Mouse (Mus musculus) megakaryocyte, embryonic 14.5 days (primary cell): ENCODE data around the gene Kremen1. TPM values are rescaled to one million over a fixed set of nuclear protein-coding genes. Genes with fewer than 3 reads are reported as not detected.

Experiments
- H3K27me3 ChIP-seq: replicated peaks from 2 replicates; pipeline ENCODE3; 2012; ENCODE audit warnings: inconsistent platforms
- H3K36me3 ChIP-seq: replicated peaks from 2 replicates; pipeline ENCODE3; 2012; ENCODE audit warnings: low read length, inconsistent platforms, mixed read lengths
- H3K4me1 ChIP-seq: 2 replicates; pipeline ENCODE4 v1.6.1; 2012; ENCODE audit warnings: inconsistent platforms
- H3K4me3 ChIP-seq: replicated peaks from 2 replicates; pipeline ENCODE3; 2012; ENCODE audit warnings: moderate library complexity, mild to moderate bottlenecking, inconsistent platforms
- H3K9me3 ChIP-seq: 2 replicates; pipeline ENCODE4 v1.6.1; 2012; ENCODE audit warnings: inconsistent platforms
- FLI1 ChIP-seq: IDR thresholded peaks from 2 replicates; pipeline ENCODE4 v1.6.1; 2012; ENCODE audit warnings: low read length, inconsistent platforms, mixed read lengths
- GATA1 ChIP-seq: IDR thresholded peaks from 3 replicates; pipeline ENCODE4 v1.6.1; 2012; ENCODE audit warnings: mixed read lengths, low read length, inconsistent platforms, borderline replicate concordance
- polyA plus RNA-seq: library from polyadenylated mRNA; stranded (reverse); fragments of >175 nt; gene quantifications from 2 replicates; pipeline ENCODE4 v1.2.3, GENCODE M21; 2012; ENCODE audit warnings: low replicate concordance; ENCODE audit not compliant: insufficient read depth

The Kremen1 gene
- polyA plus RNA-seq, 1 experiment, result 3.7 TPM

DNA sequence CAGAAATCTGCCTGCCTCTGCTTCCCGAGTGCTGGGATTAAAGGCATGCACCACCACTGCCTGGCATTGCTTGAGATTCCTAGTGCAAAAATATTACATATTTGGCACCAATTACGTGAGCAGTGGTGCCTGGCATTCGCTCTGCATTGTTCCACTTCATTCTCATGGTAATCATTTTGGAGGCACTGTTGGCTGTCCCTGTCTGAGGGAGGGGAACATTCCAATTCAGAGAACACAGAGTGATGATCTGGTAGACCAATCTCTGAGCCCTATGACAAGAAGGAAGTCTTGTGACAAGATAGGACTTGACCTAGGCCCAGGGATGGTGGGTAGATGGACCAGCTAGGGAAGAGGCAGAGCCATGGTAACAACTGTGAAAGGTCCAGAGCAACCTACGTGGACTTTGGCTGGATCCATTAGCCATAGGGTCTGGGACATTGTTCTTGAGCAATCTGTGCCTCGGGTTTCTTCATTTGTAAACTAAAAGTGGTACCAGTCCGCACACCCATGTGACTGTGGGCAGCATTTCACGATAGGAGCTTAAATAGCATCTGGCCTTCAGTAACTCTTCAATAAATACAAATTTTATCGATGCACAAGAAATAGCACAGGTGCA is 8.6 kb upstream of the Kremen1 start:
- H3K4me1 ChIP-seq, result peaks cover 15% of the 10 kb centered on the region
- peaks cover 30% of the 10 kb centered on the region for H3K27me3 ChIP-seq
- TF ChIP-seq FLI1, result no peak
- no peak for TF ChIP-seq GATA1
- no peaks in the 10 kb centered on the region for H3K36me3 ChIP-seq
- H3K4me3 ChIP-seq, result no peak overlapping the region
- peaks cover 3% of the 10 kb centered on the region; the same call in 1 of the 2 replicates for H3K9me3 ChIP-seq

- H3K4me1 ChIP-seq, result peaks cover 20% of the 10 kb centered on the region
These were observed 4.4 kb upstream of the Kremen1 start for GRCm38 (mm10) chr11:5265764-5266163.

GRCm38 (mm10) chr11:5263078-5263730 is 1.8 kb upstream of the Kremen1 start:
- peaks cover 29% of the 10 kb centered on the region for H3K4me1 ChIP-seq
- no peaks in the 10 kb centered on the region for H3K36me3 ChIP-seq
- peaks cover 40% of the 10 kb centered on the region for H3K27me3 ChIP-seq
- no peaks in the 10 kb centered on the region for H3K9me3 ChIP-seq
- TF ChIP-seq GATA1 (no peak), FLI1 (no peak)
- H3K4me3 ChIP-seq, result no peak overlapping the region

More at GRCm38 (mm10) chr11:5265764-5266163, 4.4 kb upstream of the Kremen1 start:
- TF ChIP-seq FLI1 (no peak), GATA1 (no peak)
- H3K36me3 ChIP-seq, result no peaks in the 10 kb centered on the region
- peaks cover 3% of the 10 kb centered on the region; the same call in 1 of the 2 replicates for H3K9me3 ChIP-seq
- peaks cover 33% of the 10 kb centered on the region for H3K27me3 ChIP-seq
- no peak overlapping the region for H3K4me3 ChIP-seq

DNA sequence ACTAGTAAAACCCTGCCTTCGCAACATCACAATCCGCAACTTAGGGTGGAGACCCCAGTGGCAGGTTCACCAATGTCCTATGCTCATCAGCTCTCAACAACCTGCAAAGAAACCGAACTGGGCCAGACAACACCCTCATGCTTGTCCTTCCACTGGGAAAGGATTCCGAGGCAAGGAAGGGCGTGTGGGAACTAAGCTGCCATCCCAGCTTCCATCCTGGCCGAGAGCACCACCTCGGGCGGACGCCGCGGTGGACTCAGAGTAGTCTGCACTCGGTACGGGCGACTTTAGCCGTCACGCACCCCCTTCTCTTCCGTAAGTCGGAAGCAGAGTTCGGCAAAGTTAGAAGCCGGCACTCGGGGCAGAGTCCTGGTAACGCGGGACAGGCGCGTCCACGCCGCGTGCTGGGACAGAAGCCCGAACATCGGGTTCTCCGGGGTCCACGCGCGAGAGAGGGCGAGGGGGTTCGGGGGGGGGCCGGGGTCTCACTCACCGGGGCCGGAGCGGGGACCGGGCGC is 357 bp downstream of the Kremen1 start:
- TF ChIP-seq GATA1 (no peak), FLI1 (no peak)
- no peaks in the 10 kb centered on the region for H3K9me3 ChIP-seq
- no peaks in the 10 kb centered on the region for H3K36me3 ChIP-seq
- H3K27me3 ChIP-seq, result peaks cover 32% of the 10 kb centered on the region
- peaks cover 39% of the 10 kb centered on the region for H3K4me1 ChIP-seq
- peak overlapping the region; percentile 97 for H3K4me3 ChIP-seq

GRCm38 (mm10) chr11:5259944-5260598 is 1.3 kb downstream of the Kremen1 start:
- no peak for TF ChIP-seq FLI1
- TF ChIP-seq GATA1, result no peak
- Histone ChIP-seq H3K4me3 (peak overlapping the region; percentile 58), H3K27me3 (peaks cover 28% of the 10 kb centered on the region), H3K9me3 (no peaks in the 10 kb centered on the region), H3K36me3 (no peaks in the 10 kb centered on the region), H3K4me1 (peaks cover 39% of the 10 kb centered on the region)

DNA sequence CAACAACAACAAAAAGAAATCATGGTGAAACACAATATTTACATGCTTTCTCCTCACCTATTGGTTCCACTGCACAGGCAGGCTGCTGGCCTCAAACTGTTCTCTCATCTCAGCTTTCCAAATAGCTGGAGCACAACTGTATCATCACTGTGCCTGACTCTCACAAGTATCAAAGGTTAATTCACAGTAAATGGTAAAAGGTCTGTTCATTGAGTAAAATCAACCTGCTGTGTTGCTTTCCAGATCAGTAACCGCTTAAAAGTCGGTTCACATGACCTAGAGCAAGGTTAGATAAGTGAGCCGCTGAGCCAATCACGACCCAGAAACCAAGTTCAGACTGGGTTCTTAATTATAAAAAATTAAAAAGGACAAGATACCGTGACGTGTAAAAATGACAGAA is 3.3 kb downstream of the Kremen1 start:
- no peak overlapping the region for H3K4me3 ChIP-seq
- H3K4me1 ChIP-seq, result peaks cover 30% of the 10 kb centered on the region
- TF ChIP-seq FLI1 (no peak), GATA1 (no peak)
- no peaks in the 10 kb centered on the region for H3K36me3 ChIP-seq
- H3K9me3 ChIP-seq, result no peaks in the 10 kb centered on the region
- H3K27me3 ChIP-seq, result peaks cover 19% of the 10 kb centered on the region

DNA sequence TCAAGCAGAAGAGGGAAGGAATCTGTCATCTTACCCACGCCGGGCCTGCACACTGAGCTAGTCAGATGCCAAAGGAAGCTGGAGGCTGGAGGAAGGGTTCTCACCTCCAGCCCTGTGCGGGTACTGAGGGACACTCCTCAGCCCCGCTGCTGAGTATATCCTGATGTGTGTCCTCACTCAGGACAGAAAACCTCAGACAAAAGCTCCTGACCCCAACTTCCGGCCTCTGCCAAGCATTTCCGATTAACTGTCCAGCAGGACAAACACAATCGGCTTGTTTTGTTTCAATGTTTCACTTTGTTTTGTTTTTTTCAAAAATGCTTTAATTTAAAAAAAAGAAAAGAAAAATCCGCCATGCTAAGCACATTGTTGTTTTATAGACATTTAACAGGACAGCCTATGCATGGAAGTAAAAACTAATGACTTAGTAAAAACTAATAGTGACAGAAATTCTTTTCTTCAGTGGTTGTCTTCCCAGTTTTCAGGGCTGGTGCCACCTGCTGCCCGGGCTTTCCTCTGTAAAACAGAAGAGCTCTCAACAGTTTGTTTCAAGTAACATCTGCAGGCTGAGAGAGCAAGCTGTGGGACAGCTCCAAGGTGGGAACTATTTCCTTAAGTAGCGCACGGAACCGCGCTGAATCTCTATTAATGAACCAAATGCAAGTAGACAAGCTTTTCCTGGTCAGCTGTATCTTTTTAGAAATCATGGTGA is 4.1 kb downstream of the Kremen1 start:
- Histone ChIP-seq H3K4me3 (peak overlapping the region; percentile 19), H3K27me3 (peaks cover 18% of the 10 kb centered on the region), H3K4me1 (peaks cover 29% of the 10 kb centered on the region), H3K36me3 (no peaks in the 10 kb centered on the region), H3K9me3 (no peaks in the 10 kb centered on the region)
- TF ChIP-seq GATA1 (no peak), FLI1 (no peak)

DNA sequence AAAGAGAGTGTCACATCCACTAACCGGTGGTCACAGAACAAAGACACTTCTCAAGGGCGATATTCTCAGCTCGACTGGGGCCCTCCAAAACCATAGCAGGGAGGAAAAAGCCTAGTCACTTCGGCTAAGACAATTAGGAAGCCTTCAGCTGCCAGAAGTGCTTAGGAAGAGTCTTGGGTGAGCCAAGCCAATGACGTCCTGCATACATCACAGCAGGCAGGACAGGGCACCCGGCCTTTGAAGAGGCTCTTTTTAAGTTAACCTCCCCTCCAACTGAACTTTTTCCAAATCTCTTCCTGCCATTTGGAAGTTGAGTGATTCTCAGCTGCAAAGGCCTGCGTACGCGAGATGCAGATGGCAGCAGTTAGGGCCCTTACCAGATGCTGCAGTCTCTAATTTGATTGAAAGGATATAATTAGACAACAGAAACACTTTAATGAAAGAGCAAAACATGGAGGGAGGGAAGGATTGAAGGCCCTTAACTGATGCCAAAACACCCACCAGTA is 5.8 kb downstream of the Kremen1 start:
- Histone ChIP-seq H3K27me3 (peaks cover 15% of the 10 kb centered on the region), H3K36me3 (no peaks in the 10 kb centered on the region), H3K4me3 (no peak overlapping the region), H3K4me1 (peaks cover 17% of the 10 kb centered on the region), H3K9me3 (no peaks in the 10 kb centered on the region)
- TF ChIP-seq FLI1 (no peak), GATA1 (no peak)

- H3K36me3 ChIP-seq, result no peaks in the 10 kb centered on the region
- TF ChIP-seq FLI1 (no peak), GATA1 (no peak)
- peaks cover 11% of the 10 kb centered on the region for H3K4me1 ChIP-seq
- H3K4me3 ChIP-seq, result no peak overlapping the region
- peaks cover 3% of the 10 kb centered on the region for H3K27me3 ChIP-seq
- no peaks in the 10 kb centered on the region for H3K9me3 ChIP-seq
These were observed 7.3 kb downstream of the Kremen1 start for GRCm38 (mm10) chr11:5254016-5254415.

GRCm38 (mm10) chr11:5253528-5253927 is 7.8 kb downstream of the Kremen1 start:
- Histone ChIP-seq H3K27me3 (peaks cover 2% of the 10 kb centered on the region), H3K4me3 (no peak overlapping the region), H3K4me1 (peaks cover 16% of the 10 kb centered on the region), H3K36me3 (no peaks in the 10 kb centered on the region), H3K9me3 (no peaks in the 10 kb centered on the region)
- no peak for TF ChIP-seq FLI1
- TF ChIP-seq GATA1, result no peak
